In genomic region chr2:158174958-158175357, GRCm38 (mm10) we compare ENCODE assay signal across 14 mouse cellular contexts. TPM values are rescaled to one million over a fixed set of nuclear protein-coding genes. Genes with fewer than 3 reads are reported as not detected.
DNase-seq lines count a peak whose midpoint lies in the region; ATAC-seq and TF ChIP-seq lines count a peak whose summit lies in the region.
"Had no signal": no experiment of that assay in that cellular context is flagged by ENCODE, and none has a peak within 500 bp of the region (broad histone marks: within the 10 kb centered on the region; RNA-seq: fewer than 3 reads in every experiment).

No protein-coding gene starts in this region.

- no peak overlapping the region for H3K4me3 ChIP-seq in heart, embryonic 11.5 days (ENCODE audit: low read depth, low read length)
- H3K4me3 ChIP-seq in liver, embryonic 14.5 days (ENCODE audit: insufficient read depth in 1 of 2, low read depth in 2 of 2, low read length in 2 of 2) = no peak overlapping the region
- no peak overlapping the region for H3K4me3 ChIP-seq in forebrain, embryonic 14.5 days (ENCODE audit: low read depth, low read length)
- H3K4me3 ChIP-seq: embryonic facial prominence, embryonic 13.5 days; left cerebral cortex, adult 2 months had no signal

- H3K4me1 ChIP-seq in heart, embryonic 11.5 days (ENCODE audit: control insufficient read depth, insufficient read depth, low read length) = peaks cover 29% of the 10 kb centered on the region
- H3K4me1 ChIP-seq in liver, embryonic 14.5 days (replicated peaks; ENCODE audit: control insufficient read depth in 2 of 2, insufficient read depth in 2 of 2, low read length in 1 of 2) = peaks cover 0 to 37% of the 10 kb centered on the region in 2 experiments; a peak in 2 of 4 replicates
- H3K4me1 ChIP-seq in forebrain, embryonic 14.5 days (ENCODE audit: control insufficient read depth, insufficient read depth, low read length) = peaks cover 17% of the 10 kb centered on the region

- no peak overlapping the region for H3K27ac ChIP-seq in heart, embryonic 11.5 days (ENCODE audit: low read depth, low read length)
- no peak overlapping the region; the same call in 1 of the 2 replicates for H3K27ac ChIP-seq in liver, embryonic 14.5 days
- H3K27ac ChIP-seq in forebrain, embryonic 14.5 days (ENCODE audit: low read depth, low read length) = no peak overlapping the region
- H3K27ac ChIP-seq: embryonic facial prominence, embryonic 13.5 days; left cerebral cortex, adult 2 months had no signal

- no peaks in the 10 kb centered on the region for H3K9me3 ChIP-seq in heart, embryonic 11.5 days (replicated peaks; ENCODE audit: control insufficient read depth, low read length)
- H3K9me3 ChIP-seq in liver, embryonic 14.5 days (ENCODE audit: control insufficient read depth, low read length) = no peaks in the 10 kb centered on the region
- H3K9me3 ChIP-seq in forebrain, embryonic 14.5 days (replicated peaks; ENCODE audit: control insufficient read depth, low read length) = no peaks in the 10 kb centered on the region
- H3K9me3 ChIP-seq: embryonic facial prominence, embryonic 13.5 days had no signal

- no peak for DNase-seq in heart, adult 18-20 months
- DNase-seq in retina, postnatal 1 day = peak; percentile 57
- DNase-seq in retina, embryonic 14.5 days (ENCODE audit: low spot score) = no peak
- DNase-seq in liver, embryonic 14.5 days (ENCODE audit: low read depth in 3 of 3, low spot score in 3 of 3) = no peak
- no peak for DNase-seq in forebrain, embryonic 14.5 days (ENCODE audit: low spot score)
- no peak for DNase-seq in urinary bladder, postnatal 10 days (ENCODE audit: low spot score)
- DNase-seq: forebrain, postnatal 0 days; kidney, postnatal 10 days; thymus, postnatal 36 days had no signal

- TF ChIP-seq CTCF in liver, embryonic 14.5 days (IDR thresholded peaks at IDR 0.05; ENCODE audit: low read depth) = no peak

- TF ChIP-seq EP300 in liver, embryonic 14.5 days (IDR thresholded peaks at IDR 0.05; ENCODE audit: low read depth) = no peak

- no peaks in the 10 kb centered on the region for H3K36me3 ChIP-seq in heart, embryonic 11.5 days (ENCODE audit: control insufficient read depth, insufficient read depth, low read length)
- no peaks in the 10 kb centered on the region for H3K36me3 ChIP-seq in liver, embryonic 14.5 days (replicated peaks; ENCODE audit: control insufficient read depth, insufficient read depth, low read depth)
- H3K36me3 ChIP-seq in forebrain, embryonic 14.5 days (ENCODE audit: control insufficient read depth, insufficient read depth, low read length) = no peaks in the 10 kb centered on the region
- H3K36me3 ChIP-seq: embryonic facial prominence, embryonic 13.5 days had no signal

- 83% methylated on average over 15 of the region's 15 CpGs for WGBS in heart, embryonic 11.5 days (ENCODE audit: insufficient replicate concordance)
- 48% methylated on average over 15 of the region's 15 CpGs for WGBS in liver, embryonic 14.5 days (ENCODE audit: insufficient replicate concordance)
- 90% methylated on average over 15 of the region's 15 CpGs for WGBS in forebrain, embryonic 14.5 days

- no peaks in the 10 kb centered on the region for H3K27me3 ChIP-seq in heart, embryonic 11.5 days (ENCODE audit: control insufficient read depth, insufficient read depth, low read length)
- H3K27me3 ChIP-seq in liver, embryonic 14.5 days (ENCODE audit: control insufficient read depth, insufficient read depth, low read length) = no peaks in the 10 kb centered on the region; the same call in 1 of the 2 replicates
- H3K27me3 ChIP-seq in forebrain, embryonic 14.5 days (replicated peaks; ENCODE audit: control insufficient read depth, insufficient read depth, low read length) = no peaks in the 10 kb centered on the region
- H3K27me3 ChIP-seq: embryonic facial prominence, embryonic 13.5 days had no signal

- 0 out of 2 replicates have a peak, but pooled peaks have one; percentile 12 for ATAC-seq in heart, embryonic 11.5 days (replicated peaks; ENCODE audit: insufficient number of reproducible peaks, low FRiP score, low TSS enrichment)
- ATAC-seq in liver, embryonic 14.5 days (ENCODE audit: insufficient read depth) = 0 out of 2 replicates have a peak, but pooled peaks have one; percentile 17
- ATAC-seq in neutrophil, adult 5-6 weeks (ENCODE audit: extremely low read depth, insufficient number of reproducible peaks, low FRiP score, poor library complexity, severe bottlenecking) = peak; percentile 34
- ATAC-seq in forebrain, embryonic 14.5 days = no peak
- ATAC-seq: forebrain, postnatal 0 days; hindbrain, embryonic 16.5 days had no signal

- H3K9ac ChIP-seq in heart, embryonic 11.5 days (ENCODE audit: low read depth, low read length) = no peak overlapping the region
- no peak overlapping the region for H3K9ac ChIP-seq in liver, embryonic 14.5 days (replicated peaks)
- no peak overlapping the region for H3K9ac ChIP-seq in forebrain, embryonic 14.5 days (ENCODE audit: low read length)
- H3K9ac ChIP-seq: embryonic facial prominence, embryonic 13.5 days; forebrain, postnatal 0 days had no signal

- H3K4me2 ChIP-seq in heart, embryonic 11.5 days = no peak overlapping the region
- H3K4me2 ChIP-seq in liver, embryonic 14.5 days (ENCODE audit: low read depth) = no peak overlapping the region
- H3K4me2 ChIP-seq in forebrain, embryonic 14.5 days (ENCODE audit: low read length) = no peak overlapping the region
- H3K4me2 ChIP-seq: embryonic facial prominence, embryonic 13.5 days had no signal

RNA-seq across cellular contexts. Expression of gene Tgm2, which starts 28.7 kb away (rescaled TPM):
- polyA plus RNA-seq in heart, embryonic 11.5 days (2014; fragmentation: Nextera tagmentation; extraction: Ambion mirVana) = 129 and 130 TPM in 2 replicates
- total RNA-seq in heart, adult 18-20 months (2021) = 100 to 1,000 TPM; 247 to 266 TPM
- 41.9 and 44.6 TPM in 2 replicates for polyA plus RNA-seq in liver, embryonic 14.5 days (2012; rRNA removed)
- polyA plus RNA-seq in liver, embryonic 14.5 days (2014; fragmentation: Nextera tagmentation; extraction: Ambion mirVana) = 34.6 and 37.7 TPM in 2 replicates
- 16.6 and 20.3 TPM in 2 replicates for total RNA-seq in neutrophil, adult 5-6 weeks (2017)
- polyA plus RNA-seq in forebrain, embryonic 14.5 days (2014; fragmentation: Nextera tagmentation; extraction: Ambion mirVana) = 5.0 and 7.0 TPM in 2 replicates

RNA-seq across cellular contexts. Expression of gene D630003M21Rik, which starts 54.1 kb away (rescaled TPM):
- polyA plus RNA-seq in heart, embryonic 11.5 days (2014; fragmentation: Nextera tagmentation; extraction: Ambion mirVana) = 0.37 and 0.57 TPM in 2 replicates
- total RNA-seq in heart, adult 18-20 months (2021) = 1 to 10 TPM; 5.1 to 5.4 TPM
- 0.33 and 0.34 TPM in 2 replicates for polyA plus RNA-seq in liver, embryonic 14.5 days (2012; rRNA removed)
- polyA plus RNA-seq in liver, embryonic 14.5 days (2014; fragmentation: Nextera tagmentation; extraction: Ambion mirVana) = 0.24 and 0.52 TPM in 2 replicates
- not detected in 2 replicates for total RNA-seq in neutrophil, adult 5-6 weeks (2017)
- polyA plus RNA-seq in forebrain, embryonic 14.5 days (2014; fragmentation: Nextera tagmentation; extraction: Ambion mirVana) = 1.5 and 2.2 TPM in 2 replicates
